Mouse (Mus musculus) ES-Bruce4 (cell line): ENCODE results near the gene Obox6. TPM values are rescaled to one million over a fixed set of nuclear protein-coding genes. Genes with fewer than 3 reads are reported as not detected.

Experiments
- H3K27ac ChIP-seq: 2 replicates; pipeline ENCODE4 v1.5.1; 2012; ENCODE audit warnings: low read length, inconsistent platforms; ENCODE audit not compliant: insufficient read depth
- H3K27me3 ChIP-seq: 2 replicates; pipeline ENCODE4 v1.6.1; 2012; ENCODE audit warnings: mild to moderate bottlenecking, low read length, inconsistent platforms; ENCODE audit not compliant: control insufficient read depth, poor library complexity, insufficient read depth, severe bottlenecking
- H3K36me3 ChIP-seq: 2 replicates; pipeline ENCODE4 v1.6.1; 2012; ENCODE audit warnings: inconsistent platforms, mild to moderate bottlenecking, low read length, moderate library complexity; ENCODE audit not compliant: control insufficient read depth, poor library complexity, insufficient read depth, severe bottlenecking
- H3K4me1 ChIP-seq: one replicate; pipeline ENCODE4 v1.8.1; 2011; ENCODE audit warnings: low read length; ENCODE audit not compliant: control insufficient read depth, insufficient read depth
- H3K4me3 ChIP-seq: 2 replicates; pipeline ENCODE4 v1.5.1; 2011; ENCODE audit warnings: low read depth, mild to moderate bottlenecking, low read length
- H3K9ac ChIP-seq: 2 replicates; pipeline ENCODE4 v1.6.1; 2012; ENCODE audit warnings: low read depth, mild to moderate bottlenecking, inconsistent platforms; ENCODE audit not compliant: poor library complexity, severe bottlenecking
- H3K9me3 ChIP-seq: replicated peaks from 2 replicates; pipeline ENCODE4 v1.6.1; 2012; ENCODE audit warnings: mild to moderate bottlenecking, low read length, inconsistent platforms; ENCODE audit not compliant: control insufficient read depth, poor library complexity, insufficient read depth, severe bottlenecking
- CTCF ChIP-seq: IDR thresholded peaks from one replicate; pipeline ENCODE4 v1.8.1; 2011; ENCODE audit warnings: low read depth, low read length
- EP300 ChIP-seq: IDR thresholded peaks from 2 replicates; pipeline ENCODE4 v1.6.1; 2011; ENCODE audit warnings: low read depth, low read length; ENCODE audit not compliant: insufficient read depth
- POLR2A ChIP-seq: IDR thresholded peaks from one replicate; pipeline ENCODE4 v1.8.1; 2011; ENCODE audit warnings: low read length; ENCODE audit not compliant: insufficient read depth
- polyA plus RNA-seq: library from polyadenylated mRNA; stranded (reverse); fragments of >200 nt; gene quantifications from 2 replicates; pipeline ENCODE4 v1.2.4, GENCODE M21; 2011; ENCODE audit warnings: low read depth; ENCODE audit not compliant: missing spikeins, insufficient read depth, insufficient read length

Gene Obox6
- polyA plus RNA-seq: not detected in 2 replicates

DNA sequence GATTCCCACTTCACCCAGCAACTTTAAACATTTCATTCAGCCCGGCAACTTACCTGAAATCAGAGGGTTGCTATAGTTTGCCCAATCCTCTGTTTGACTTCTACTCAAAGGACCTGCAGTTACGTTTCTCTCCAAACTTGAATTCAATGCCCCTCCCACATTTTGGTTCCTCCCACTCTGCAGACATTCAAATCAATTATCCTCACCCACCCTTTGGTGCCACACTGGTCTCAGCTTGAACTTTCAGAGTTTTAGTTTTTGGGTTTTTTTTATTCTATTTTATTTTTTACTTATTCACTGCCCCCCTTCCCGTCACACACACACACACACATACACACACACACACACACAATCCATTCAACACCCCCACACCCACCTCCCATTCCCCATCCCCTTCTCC lies at the start of gene Obox6:
Gene Obox6, minus strand, starts transcription at position 101 of the 400 bp plus-strand sequence.
- Histone ChIP-seq H3K9ac (no peak within 1 kb of the TSS), H3K27ac (no peak within 1 kb of the TSS), H3K36me3 (no peaks in the 10 kb centered on the region), H3K27me3 (no peaks in the 10 kb centered on the region), H3K4me1 (no peaks in the 10 kb centered on the region), H3K4me3 (no peak within 1 kb of the TSS), H3K9me3 (no peaks in the 10 kb centered on the region)
- TF ChIP-seq EP300: no peak
- TF ChIP-seq CTCF: no peak
- TF ChIP-seq POLR2A: no peak

GRCm38 (mm10) chr7:15884127-15884526 lies 44.6 kb upstream of the Obox6 start:
- peaks cover 2% of the 10 kb centered on the region for H3K4me1 ChIP-seq
- no peaks in the 10 kb centered on the region for H3K9me3 ChIP-seq
- no peak overlapping the region for H3K9ac ChIP-seq
- TF ChIP-seq EP300: no peak
- TF ChIP-seq POLR2A: no peak
- no peak for TF ChIP-seq CTCF
- H3K36me3 ChIP-seq: no peaks in the 10 kb centered on the region
- H3K4me3 ChIP-seq: no peak overlapping the region
- no peak overlapping the region for H3K27ac ChIP-seq
- H3K27me3 ChIP-seq: no peaks in the 10 kb centered on the region

- no peak within 1 kb of the TSS for H3K9ac ChIP-seq
- no peak within 1 kb of the TSS for H3K27ac ChIP-seq
- no peak for TF ChIP-seq EP300
- no peak within 1 kb of the TSS for H3K4me3 ChIP-seq
- H3K9me3 ChIP-seq: no peaks in the 10 kb centered on the region
- peaks cover 2% of the 10 kb centered on the region for H3K4me1 ChIP-seq
- no peaks in the 10 kb centered on the region for H3K27me3 ChIP-seq
- H3K36me3 ChIP-seq: no peaks in the 10 kb centered on the region
These were observed 42.8 kb upstream of the Obox6 start, which contains the start of gene Crxos for GRCm38 (mm10) chr7:15882317-15882716. Gene Crxos, plus strand, starts transcription at chr7:15882617.

GRCm38 (mm10) chr7:15881831-15882230 lies 42.4 kb upstream of the Obox6 start:
- no peak overlapping the region for H3K9ac ChIP-seq
- no peaks in the 10 kb centered on the region for H3K36me3 ChIP-seq
- H3K27ac ChIP-seq: no peak overlapping the region
- H3K4me1 ChIP-seq: peaks cover 2% of the 10 kb centered on the region
- H3K9me3 ChIP-seq: no peaks in the 10 kb centered on the region
- H3K4me3 ChIP-seq: no peak overlapping the region
- TF ChIP-seq CTCF (no peak), EP300 (no peak), POLR2A (no peak)
- H3K27me3 ChIP-seq: no peaks in the 10 kb centered on the region

DNA sequence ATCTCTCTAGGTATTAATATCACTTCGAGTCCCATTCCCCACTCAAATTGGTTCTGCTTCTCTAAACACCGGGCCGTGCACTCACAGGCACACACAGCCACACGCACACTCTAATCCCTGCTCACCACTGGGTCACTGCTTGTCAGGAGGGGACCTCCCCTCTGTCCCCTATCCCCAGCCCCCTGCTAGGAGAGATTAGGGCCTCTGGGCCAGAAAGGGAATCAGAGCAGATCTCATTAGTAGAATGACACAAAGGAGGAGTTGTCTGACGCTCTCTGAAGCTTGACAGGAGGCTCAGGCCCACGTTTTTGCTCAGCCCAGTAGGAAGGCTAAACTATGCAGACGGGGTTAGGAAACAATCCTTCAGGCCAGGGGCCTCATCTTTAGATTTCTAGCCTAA lies 41.9 kb upstream of the Obox6 start:
- TF ChIP-seq EP300: no peak
- no peak for TF ChIP-seq POLR2A
- TF ChIP-seq CTCF: no peak
- Histone ChIP-seq H3K9ac (no peak overlapping the region), H3K4me3 (no peak overlapping the region), H3K9me3 (no peaks in the 10 kb centered on the region), H3K4me1 (peaks cover 2% of the 10 kb centered on the region), H3K27ac (no peak overlapping the region), H3K27me3 (no peaks in the 10 kb centered on the region), H3K36me3 (no peaks in the 10 kb centered on the region)

DNA sequence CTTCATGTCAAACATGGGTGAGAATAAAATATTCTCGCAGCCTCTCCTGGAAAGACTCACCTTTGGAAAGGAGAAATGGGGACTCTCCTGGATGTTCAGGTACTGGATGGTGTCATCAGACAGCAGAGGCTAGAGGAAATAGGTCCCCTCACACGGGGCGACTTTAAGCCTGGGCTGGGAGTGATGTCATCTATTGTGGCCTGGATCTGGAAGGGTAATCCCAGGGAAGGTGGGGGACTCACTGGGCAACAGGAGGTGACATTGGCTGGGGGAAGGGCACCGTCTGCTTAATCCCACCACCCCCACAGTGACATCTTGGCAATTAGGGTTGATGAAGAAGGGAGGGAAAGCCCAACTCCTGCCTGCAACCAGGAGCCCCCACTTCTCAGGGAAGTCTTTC lies 40.3 kb upstream of the Obox6 start, which contains the start of gene Crx:
Gene Crx, minus strand, starts transcription at position 213 of the 400 bp plus-strand sequence.
- Histone ChIP-seq H3K4me1 (peaks cover 2% of the 10 kb centered on the region), H3K36me3 (no peaks in the 10 kb centered on the region), H3K4me3 (no peak within 1 kb of the TSS), H3K9me3 (no peaks in the 10 kb centered on the region), H3K9ac (no peak within 1 kb of the TSS), H3K27ac (no peak within 1 kb of the TSS), H3K27me3 (no peaks in the 10 kb centered on the region)
- no peak for TF ChIP-seq POLR2A
- no peak for TF ChIP-seq EP300
